Mouse (Mus musculus): Measurements from ENCODE around the gene Camk2g. TPM values are rescaled to one million over a fixed set of nuclear protein-coding genes. Genes with fewer than 3 reads are reported as not detected.

The Camk2g gene
- total and polyA plus RNA-seq, 3 experiments = 14.1 to 27.1 TPM; not detected in 1

DNA sequence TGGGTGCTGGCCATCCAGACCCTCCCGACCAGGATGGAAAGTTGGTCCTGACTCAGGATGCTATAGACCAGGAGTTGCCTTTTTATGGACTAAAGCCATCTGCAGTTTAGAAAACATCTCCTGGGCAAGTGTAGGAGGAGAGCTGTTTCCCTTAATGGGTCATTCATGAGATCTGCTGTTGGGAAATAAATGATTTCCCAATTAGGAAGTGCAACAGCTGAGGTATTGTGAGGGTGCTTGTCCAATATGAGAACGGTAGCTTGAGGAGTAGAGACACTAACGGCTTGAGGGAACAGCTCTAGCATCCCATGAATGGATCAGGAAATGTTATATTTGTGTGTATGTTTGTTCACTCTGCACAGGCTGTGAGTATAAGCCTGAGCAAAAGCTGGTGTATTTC lies 48.7 kb upstream of the Camk2g start:
- H3K4me3 ChIP-seq (ENCODE audit: control insufficient read depth in 1 of 2, insufficient read depth in 1 of 2, low read depth in 2 of 2, low read length in 2 of 2) = no peak overlapping the region
- no peak for DNase-seq (ENCODE audit: low read depth, low spot score)
- no peak overlapping the region for H3K27ac ChIP-seq (ENCODE audit: control insufficient read depth, low read depth, low read length)
- peaks cover 6 to 17% of the 10 kb centered on the region in 2 experiments for H3K27me3 ChIP-seq (ENCODE audit: control insufficient read depth in 1 of 2, insufficient read depth in 2 of 2, low read length in 2 of 2)
- no peaks in the 10 kb centered on the region for H3K9me3 ChIP-seq (replicated peaks; ENCODE audit: insufficient read depth, low read length)
- TF ChIP-seq CHD2 (IDR thresholded peaks at IDR 0.05; ENCODE audit: low read length) (no peak), MYB (IDR thresholded peaks at IDR 0.05; ENCODE audit: low read depth, low read length) (no peak), POLR2AphosphoS5 (IDR thresholded peaks at IDR 0.05; ENCODE audit: borderline replicate concordance, low read depth, low read length) (no peak), TAL1 (IDR thresholded peaks at IDR 0.05; ENCODE audit: low read length) (no peak), ZNF384 (IDR thresholded peaks at IDR 0.05; ENCODE audit: low read depth, low read length) (no peak), USF2 (IDR thresholded peaks at IDR 0.05; ENCODE audit: borderline replicate concordance in 1 of 2, insufficient read depth in 1 of 2, low read depth in 1 of 2, low read length in 2 of 2) (no peak), POLR2A (IDR thresholded peaks at IDR 0.05; ENCODE audit: control insufficient read depth in 1 of 2, insufficient read depth in 1 of 2, low read depth in 1 of 2, low read length in 2 of 2, poor library complexity in 1 of 2) (no peak), MAFK (IDR thresholded peaks at IDR 0.05; ENCODE audit: borderline replicate concordance, low read depth, low read length) (no peak)
- H3K79me2 ChIP-seq (ENCODE audit: control insufficient read depth, insufficient read depth, low read length, poor library complexity) = no peaks in the 10 kb centered on the region
- no peak overlapping the region for H3K9ac ChIP-seq (ENCODE audit: control insufficient read depth, low read depth, low read length, poor library complexity, severe bottlenecking)
- peaks cover 0 to 6% of the 10 kb centered on the region in 2 experiments; a peak in 2 of 4 replicates for H3K4me1 ChIP-seq (ENCODE audit: control insufficient read depth in 1 of 2, insufficient read depth in 2 of 2, low read length in 2 of 2)
- H3K36me3 ChIP-seq (ENCODE audit: control insufficient read depth in 1 of 2, insufficient read depth in 2 of 2, low read length in 2 of 2) = no peaks in the 10 kb centered on the region; a peak in 1 of 4 replicates

DNA sequence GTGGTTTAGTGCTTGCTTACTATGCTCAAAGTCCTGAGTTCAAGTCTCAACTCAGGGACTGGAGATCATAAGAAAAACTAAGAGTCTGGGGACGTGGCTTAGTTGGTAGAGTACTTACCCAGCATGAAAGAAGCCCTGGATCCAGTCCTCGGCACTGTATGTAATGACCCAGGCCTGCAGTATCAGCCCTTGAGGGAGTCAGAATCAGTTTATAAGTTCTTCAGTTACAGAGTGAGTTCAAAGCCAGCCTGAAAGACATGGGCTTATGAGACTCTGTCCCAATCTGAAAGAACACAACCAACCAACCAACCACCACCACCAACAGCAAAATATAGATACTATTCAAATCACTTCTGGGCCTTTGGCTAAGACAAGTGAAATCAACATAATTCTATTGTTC lies 47.6 kb upstream of the Camk2g start:
- no peaks in the 10 kb centered on the region for H3K9me3 ChIP-seq (replicated peaks; ENCODE audit: insufficient read depth, low read length)
- peaks cover 0 to 11% of the 10 kb centered on the region in 2 experiments; a peak in 3 of 4 replicates for H3K4me1 ChIP-seq (ENCODE audit: control insufficient read depth in 1 of 2, insufficient read depth in 2 of 2, low read length in 2 of 2)
- peaks cover 12 to 14% of the 10 kb centered on the region in 2 experiments for H3K27me3 ChIP-seq (ENCODE audit: control insufficient read depth in 1 of 2, insufficient read depth in 2 of 2, low read length in 2 of 2)
- no peak for DNase-seq (ENCODE audit: low read depth, low spot score)
- H3K79me2 ChIP-seq (ENCODE audit: control insufficient read depth, insufficient read depth, low read length, poor library complexity) = no peaks in the 10 kb centered on the region
- H3K27ac ChIP-seq (ENCODE audit: control insufficient read depth, low read depth, low read length) = no peak overlapping the region
- H3K36me3 ChIP-seq (ENCODE audit: control insufficient read depth in 1 of 2, insufficient read depth in 2 of 2, low read length in 2 of 2) = no peaks in the 10 kb centered on the region; a peak in 1 of 4 replicates
- H3K4me3 ChIP-seq (ENCODE audit: control insufficient read depth in 1 of 2, insufficient read depth in 1 of 2, low read depth in 2 of 2, low read length in 2 of 2) = no peak overlapping the region
- no peak for TF ChIP-seq BHLHE40 (IDR thresholded peaks at IDR 0.05; ENCODE audit: borderline replicate concordance, low read depth, low read length)
- TF ChIP-seq ZNF384 (IDR thresholded peaks at IDR 0.05; ENCODE audit: low read depth, low read length) = no peak
- TF ChIP-seq JUND (IDR thresholded peaks at IDR 0.05; ENCODE audit: low read depth, low read length) = no peak
- no peak for TF ChIP-seq ELF1 (IDR thresholded peaks at IDR 0.05; ENCODE audit: low read depth, low read length)
- TF ChIP-seq GABPA (IDR thresholded peaks at IDR 0.05; ENCODE audit: low read depth, low read length) = no peak
- no peak for TF ChIP-seq CTCF (IDR thresholded peaks at IDR 0.05 in 2 of 3, conservative IDR thresholded peaks at IDR 0.05 in 1 of 3; ENCODE audit: control insufficient read depth in 1 of 3, insufficient read depth in 1 of 3, low read depth in 2 of 3, low read length in 3 of 3, poor library complexity in 1 of 3, severe bottlenecking in 1 of 3)
- TF ChIP-seq POLR2AphosphoS5 (IDR thresholded peaks at IDR 0.05; ENCODE audit: borderline replicate concordance, low read depth, low read length) = no peak
- no peak for TF ChIP-seq SMC3 (IDR thresholded peaks at IDR 0.05; ENCODE audit: low read depth, low read length)
- no peak for TF ChIP-seq ZC3H11A (IDR thresholded peaks at IDR 0.05; ENCODE audit: low read depth, low read length)
- no peak for TF ChIP-seq HCFC1 (IDR thresholded peaks at IDR 0.05; ENCODE audit: low read depth, low read length)
- TF ChIP-seq POLR2AphosphoS2 (IDR thresholded peaks at IDR 0.05; ENCODE audit: low read length) = no peak
- H3K9ac ChIP-seq (ENCODE audit: control insufficient read depth, low read depth, low read length, poor library complexity, severe bottlenecking) = no peak overlapping the region
